Mouse (Mus musculus) spleen, postnatal 14 days (tissue): ENCODE results near the gene Zcchc4.

Experiments used
- DNase-seq, 2 experiments: peaks; one replicate each; pipeline ENCODE4 v3.0.0; 2021 to 2022; ENCODE audit warnings: low spot score in 2 of 2

Zcchc4 gene

GRCm38 (mm10) chr5:52871986-52872385, 96.8 kb downstream of the Zcchc4 start:
- no peak for DNase-seq
